Mouse (Mus musculus) C2C12 (cell line): Measurements from ENCODE around the gene Yap1. TPM values are rescaled to one million over a fixed set of nuclear protein-coding genes. Genes with fewer than 3 reads are reported as not detected.

Experiments used
- H3K27me3 ChIP-seq: one replicate; pipeline ENCODE4 v1.6.1; 2011; ENCODE audit not compliant: control insufficient read depth, insufficient read depth, insufficient read length
- H3K36me3 ChIP-seq: one replicate; pipeline ENCODE4 v1.6.1; 2011; ENCODE audit not compliant: control insufficient read depth, insufficient read depth
- H3K4me3 ChIP-seq: one replicate; pipeline ENCODE4 v1.5.1; 2011; ENCODE audit warnings: mild to moderate bottlenecking, control low read depth; ENCODE audit not compliant: poor library complexity, insufficient read depth, severe bottlenecking
- H3K79me2 ChIP-seq: one replicate; pipeline ENCODE4 v1.6.1; 2011; ENCODE audit not compliant: control insufficient read depth, insufficient read depth
- H3K79me3 ChIP-seq: one replicate; pipeline ENCODE4 v1.6.1; 2011; ENCODE audit warnings: low read depth, control low read depth
- H3ac ChIP-seq: one replicate; pipeline ENCODE3; 2011; ENCODE audit warnings: low read depth; ENCODE audit not compliant: control insufficient read depth, insufficient read length
- CEBPB ChIP-seq: IDR thresholded peaks from one replicate; pipeline ENCODE4 v1.6.1; 2011; ENCODE audit warnings: low read depth, mild to moderate bottlenecking, control low read depth, moderate library complexity
- CTCF ChIP-seq: IDR thresholded peaks from one replicate; pipeline ENCODE4 v1.5.1; 2011; ENCODE audit not compliant: control insufficient read depth, insufficient read depth, insufficient read length
- FOSL1 ChIP-seq: IDR thresholded peaks from one replicate; pipeline ENCODE4 v1.8.0; 2011; ENCODE audit warnings: mild to moderate bottlenecking, low read length; ENCODE audit not compliant: poor library complexity, insufficient read depth, severe bottlenecking
- MAX ChIP-seq: IDR thresholded peaks from one replicate; pipeline ENCODE4 v1.6.1; 2011; ENCODE audit warnings: mild to moderate bottlenecking, control low read depth
- MYOD1 ChIP-seq: IDR thresholded peaks from one replicate; pipeline ENCODE4 v1.6.1; 2011; ENCODE audit warnings: low read depth; ENCODE audit not compliant: control insufficient read depth, insufficient read length
- MYOG ChIP-seq: IDR thresholded peaks from one replicate; pipeline ENCODE4 v1.6.1; 2011; ENCODE audit not compliant: control insufficient read depth, insufficient read length; ENCODE audit errors: extremely low read depth
- USF1 ChIP-seq: IDR thresholded peaks from one replicate; pipeline ENCODE4 v1.6.1; 2011; ENCODE audit warnings: low read depth, mild to moderate bottlenecking, control low read depth, moderate library complexity
- polyA plus RNA-seq: library from polyadenylated mRNA; unstranded; fragments of >200 nt; fragmentation: generic; extraction: Trizol; gene quantifications from one replicate; pipeline ENCODE4 v1.2.1, GENCODE M21; 2012; ENCODE audit warnings: missing spikeins

The Yap1 gene
- polyA plus RNA-seq, 1 experiment: 39.7 TPM

- H3K79me2 ChIP-seq: peaks cover 91% of the 10 kb centered on the region
- H3K79me3 ChIP-seq: peaks cover 52% of the 10 kb centered on the region
- TF ChIP-seq CTCF (no peak), MYOG (no peak), MAX (no peak), FOSL1 (no peak), USF1 (no peak), CEBPB (no peak), MYOD1 (no peak)
- H3K36me3 ChIP-seq: peaks cover 35% of the 10 kb centered on the region
- no peak overlapping the region for H3K4me3 ChIP-seq
- H3K27me3 ChIP-seq: no peaks in the 10 kb centered on the region
- H3ac ChIP-seq: no peak overlapping the region
These were observed 38.8 kb downstream of the Yap1 start for GRCm38 (mm10) chr9:7965590-7965989.

GRCm38 (mm10) chr9:7963867-7964266, 40.5 kb downstream of the Yap1 start:
- Histone ChIP-seq H3K79me2 (peaks cover 97% of the 10 kb centered on the region), H3K4me3 (no peak overlapping the region), H3K27me3 (no peaks in the 10 kb centered on the region), H3ac (no peak overlapping the region), H3K36me3 (peaks cover 40% of the 10 kb centered on the region), H3K79me3 (peaks cover 50% of the 10 kb centered on the region)
- TF ChIP-seq MAX (no peak), USF1 (no peak)

- Histone ChIP-seq H3ac (no peak overlapping the region), H3K27me3 (no peaks in the 10 kb centered on the region), H3K4me3 (no peak overlapping the region), H3K79me3 (peaks cover 45% of the 10 kb centered on the region), H3K36me3 (peaks cover 40% of the 10 kb centered on the region), H3K79me2 (peaks cover 94% of the 10 kb centered on the region)
- no peak for TF ChIP-seq FOSL1
- TF ChIP-seq CTCF: no peak
- no peak for TF ChIP-seq MYOG
- no peak for TF ChIP-seq CEBPB
- TF ChIP-seq MYOD1: no peak
- TF ChIP-seq USF1: no peak
- no peak for TF ChIP-seq MAX
These were observed 41.5 kb downstream of the Yap1 start for GRCm38 (mm10) chr9:7962915-7963314.

GRCm38 (mm10) chr9:7961366-7962160, 42.8 kb downstream of the Yap1 start:
- Histone ChIP-seq H3K79me3 (peaks cover 39% of the 10 kb centered on the region), H3K79me2 (peaks cover 91% of the 10 kb centered on the region), H3ac (no peak overlapping the region), H3K36me3 (peaks cover 38% of the 10 kb centered on the region), H3K4me3 (no peak overlapping the region), H3K27me3 (no peaks in the 10 kb centered on the region)
- no peak for TF ChIP-seq CEBPB
- TF ChIP-seq CTCF: no peak
- no peak for TF ChIP-seq MYOD1
- TF ChIP-seq MAX: no peak
- TF ChIP-seq MYOG: no peak
- no peak for TF ChIP-seq USF1
- TF ChIP-seq FOSL1: no peak

DNA sequence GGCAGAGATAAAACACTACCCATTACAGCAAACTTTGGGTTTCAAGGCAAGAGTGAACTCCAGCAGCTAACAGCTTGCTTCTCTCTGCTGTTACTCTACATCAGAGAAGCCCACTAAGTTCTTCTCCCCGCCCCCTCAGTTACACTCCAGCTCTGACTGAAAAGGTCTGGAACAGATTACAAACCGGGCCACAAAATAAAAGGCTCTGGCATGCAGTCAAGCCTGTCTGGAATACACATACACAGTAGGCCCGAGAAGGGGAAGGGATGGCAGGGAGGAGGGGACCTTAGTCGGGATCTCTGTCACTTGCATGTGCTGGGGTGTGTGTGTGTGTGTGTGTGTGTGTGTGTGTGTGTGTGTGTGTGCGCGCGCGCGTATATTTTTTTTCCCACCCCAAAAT, 44.0 kb downstream of the Yap1 start:
- peaks cover 28% of the 10 kb centered on the region for H3K36me3 ChIP-seq
- no peaks in the 10 kb centered on the region for H3K27me3 ChIP-seq
- no peak overlapping the region for H3K4me3 ChIP-seq
- TF ChIP-seq MYOD1: no peak
- no peak for TF ChIP-seq MAX
- TF ChIP-seq USF1: no peak
- no peak for TF ChIP-seq CEBPB
- no peak for TF ChIP-seq MYOG
- no peak for TF ChIP-seq CTCF
- no peak for TF ChIP-seq FOSL1
- H3ac ChIP-seq: no peak overlapping the region
- peaks cover 87% of the 10 kb centered on the region for H3K79me2 ChIP-seq
- H3K79me3 ChIP-seq: peaks cover 35% of the 10 kb centered on the region

GRCm38 (mm10) chr9:7959301-7959700, 45.1 kb downstream of the Yap1 start:
- Histone ChIP-seq H3ac (no peak overlapping the region), H3K79me3 (peaks cover 33% of the 10 kb centered on the region), H3K36me3 (peaks cover 36% of the 10 kb centered on the region), H3K4me3 (no peak overlapping the region), H3K79me2 (peaks cover 81% of the 10 kb centered on the region), H3K27me3 (no peaks in the 10 kb centered on the region)
- TF ChIP-seq CEBPB (no peak), MYOD1 (no peak), FOSL1 (no peak), MAX (no peak), MYOG (no peak), USF1 (no peak), CTCF (no peak)
